Mouse (Mus musculus): Measurements from ENCODE around the gene Mrps10. TPM values are rescaled to one million over a fixed set of nuclear protein-coding genes. Genes with fewer than 3 reads are reported as not detected.

The Mrps10 gene
- polyA plus RNA-seq, 1 experiment = 18.8 TPM

GRCm38 (mm10) chr17:47373991-47374390, 5.3 kb downstream of the Mrps10 start:
- 0 out of 2 replicates have a peak, but pooled peaks cover 2% of the 10 kb centered on the region for H3K4me1 ChIP-seq (ENCODE audit: control insufficient read depth, insufficient read depth, low read length)
- no peak overlapping the region for H3K4me3 ChIP-seq (replicated peaks; ENCODE audit: extremely low read depth, low read depth, low read length)
- DNase-seq = no peak
- no peak for TF ChIP-seq CTCF (IDR thresholded peaks at IDR 0.05; ENCODE audit: insufficient read depth, low read length)
- TF ChIP-seq POLR2A (IDR thresholded peaks at IDR 0.05; ENCODE audit: borderline replicate concordance, extremely low read depth, low read depth, low read length) = no peak
- 89% methylated on average over 6 of the region's 6 CpGs for WGBS

DNA sequence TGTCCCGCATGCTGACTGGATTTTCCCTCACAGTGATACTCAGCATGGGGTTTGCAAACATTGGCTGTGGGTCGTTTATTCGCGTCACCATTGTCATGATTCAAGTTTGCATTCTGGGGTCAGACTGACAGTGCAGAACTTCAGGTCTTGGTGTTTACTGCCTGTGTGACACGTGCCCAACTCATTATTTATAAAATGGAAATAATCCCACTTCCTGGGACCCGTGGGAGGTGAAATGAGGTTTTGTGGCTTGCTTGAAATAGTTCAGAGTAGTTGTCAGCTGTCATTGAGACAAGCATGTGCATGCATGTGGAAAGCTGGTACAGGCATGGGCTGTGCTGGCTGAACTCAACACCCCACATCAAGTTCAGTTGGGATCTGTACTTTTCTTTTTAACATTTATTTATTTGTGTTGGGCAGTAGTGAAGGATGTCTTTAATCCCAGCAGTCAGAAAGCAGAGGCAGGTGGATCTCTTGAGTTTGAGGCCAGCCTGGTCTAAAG, 8.1 kb downstream of the Mrps10 start:
- Histone ChIP-seq H3K4me3 (replicated peaks; ENCODE audit: extremely low read depth, low read depth, low read length) (no peak overlapping the region), H3K4me1 (ENCODE audit: control insufficient read depth, insufficient read depth, low read length) (no peaks in the 10 kb centered on the region)
- 76% methylated on average over 6 of the region's 6 CpGs for WGBS
- no peak for DNase-seq
- TF ChIP-seq POLR2A (IDR thresholded peaks at IDR 0.05; ENCODE audit: borderline replicate concordance, extremely low read depth, low read depth, low read length) (no peak), CTCF (IDR thresholded peaks at IDR 0.05; ENCODE audit: insufficient read depth, low read length) (no peak)

- no peak for DNase-seq
- WGBS = 81% methylated on average over 15 of the region's 15 CpGs
- H3K4me1 ChIP-seq (ENCODE audit: control insufficient read depth, insufficient read depth, low read length) = no peaks in the 10 kb centered on the region
- no peak for TF ChIP-seq POLR2A (IDR thresholded peaks at IDR 0.05; ENCODE audit: borderline replicate concordance, extremely low read depth, low read depth, low read length)
- TF ChIP-seq CTCF (IDR thresholded peaks at IDR 0.05; ENCODE audit: insufficient read depth, low read length) = no peak
- no peak overlapping the region for H3K4me3 ChIP-seq (replicated peaks; ENCODE audit: extremely low read depth, low read depth, low read length)
Measured at GRCm38 (mm10) chr17:47378133-47378532, 9.4 kb downstream of the Mrps10 start.

DNA sequence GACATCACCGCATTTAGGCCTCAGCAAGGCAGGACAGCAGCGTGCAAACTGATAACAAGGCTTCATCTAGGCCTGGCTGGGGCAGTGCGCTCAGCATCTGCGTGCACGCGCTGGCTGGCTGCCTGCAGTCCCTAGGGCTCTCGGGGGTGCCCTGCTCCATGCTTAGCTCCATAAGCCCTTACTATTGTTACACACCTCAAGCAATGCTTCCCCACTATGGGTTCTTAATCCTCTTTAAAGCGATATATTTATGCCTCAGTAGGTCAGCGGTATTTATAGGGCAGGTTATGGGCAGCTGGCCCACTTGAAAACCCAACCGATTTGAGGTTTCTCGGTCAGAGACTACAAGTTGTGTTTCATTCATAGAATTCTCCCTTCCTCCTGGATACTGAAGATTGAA, 13.2 kb downstream of the Mrps10 start:
- H3K4me3 ChIP-seq (replicated peaks; ENCODE audit: extremely low read depth, low read depth, low read length) = no peak overlapping the region
- WGBS = 85% methylated on average over 11 of the region's 11 CpGs
- DNase-seq = no peak
- TF ChIP-seq CTCF (IDR thresholded peaks at IDR 0.05; ENCODE audit: insufficient read depth, low read length) = no peak
- TF ChIP-seq POLR2A (IDR thresholded peaks at IDR 0.05; ENCODE audit: borderline replicate concordance, extremely low read depth, low read depth, low read length) = no peak
- H3K4me1 ChIP-seq (ENCODE audit: control insufficient read depth, insufficient read depth, low read length) = no peaks in the 10 kb centered on the region

DNA sequence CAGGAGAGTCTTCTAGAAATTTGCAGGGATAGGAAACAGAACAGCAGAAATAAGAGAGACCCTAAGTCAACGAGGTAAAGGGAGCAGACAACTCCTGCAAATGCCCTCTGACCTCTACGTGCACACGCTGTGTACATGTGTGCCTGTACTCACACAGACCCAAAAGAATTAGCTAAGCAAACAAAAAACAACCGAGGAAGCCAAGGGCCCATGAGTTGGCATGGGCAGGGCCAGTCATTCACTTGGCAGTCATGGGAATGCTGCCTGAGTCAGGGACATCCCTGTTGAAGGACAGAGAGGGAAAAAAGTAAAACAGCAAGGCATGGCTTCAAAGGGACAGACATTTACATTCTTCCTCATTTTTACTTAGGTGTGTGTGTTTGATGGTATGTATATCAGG, 14.6 kb downstream of the Mrps10 start:
- DNase-seq = no peak
- H3K4me1 ChIP-seq (ENCODE audit: control insufficient read depth, insufficient read depth, low read length) = no peaks in the 10 kb centered on the region
- TF ChIP-seq POLR2A (IDR thresholded peaks at IDR 0.05; ENCODE audit: borderline replicate concordance, extremely low read depth, low read depth, low read length) (no peak), CTCF (IDR thresholded peaks at IDR 0.05; ENCODE audit: insufficient read depth, low read length) (no peak)
- WGBS = 75% methylated on average over 4 of the region's 4 CpGs
- H3K4me3 ChIP-seq (replicated peaks; ENCODE audit: extremely low read depth, low read depth, low read length) = no peak overlapping the region

DNA sequence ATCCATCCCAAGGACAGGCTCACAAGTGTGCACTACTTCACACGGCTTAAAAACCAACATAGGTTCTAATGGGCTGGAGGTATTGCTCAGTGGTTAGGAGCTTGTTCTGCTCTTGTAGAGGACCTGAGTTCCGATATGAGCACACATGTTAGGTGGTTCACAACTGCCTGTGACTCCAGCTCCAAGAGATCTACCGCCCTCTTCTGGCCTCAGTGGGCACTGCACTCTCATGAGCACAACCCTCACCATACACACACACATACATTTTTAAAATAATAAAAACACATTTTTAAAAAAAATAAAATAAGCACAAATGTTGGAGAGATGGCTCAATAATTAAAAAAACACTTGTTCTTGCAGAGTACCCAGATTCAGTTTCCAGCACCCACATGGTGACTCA, 15.4 kb downstream of the Mrps10 start:
- DNase-seq = no peak
- Histone ChIP-seq H3K4me1 (ENCODE audit: control insufficient read depth, insufficient read depth, low read length) (no peaks in the 10 kb centered on the region), H3K4me3 (replicated peaks; ENCODE audit: extremely low read depth, low read depth, low read length) (no peak overlapping the region)
- 93% methylated on average over 3 of the region's 3 CpGs for WGBS
- no peak for TF ChIP-seq POLR2A (IDR thresholded peaks at IDR 0.05; ENCODE audit: borderline replicate concordance, extremely low read depth, low read depth, low read length)
- no peak for TF ChIP-seq CTCF (IDR thresholded peaks at IDR 0.05; ENCODE audit: insufficient read depth, low read length)

- DNase-seq = no peak
- TF ChIP-seq POLR2A (IDR thresholded peaks at IDR 0.05; ENCODE audit: borderline replicate concordance, extremely low read depth, low read depth, low read length) (no peak), CTCF (IDR thresholded peaks at IDR 0.05; ENCODE audit: insufficient read depth, low read length) (no peak)
- no peaks in the 10 kb centered on the region for H3K4me1 ChIP-seq (ENCODE audit: control insufficient read depth, insufficient read depth, low read length)
- 35% methylated on average over 10 of the region's 10 CpGs for WGBS
- no peak within 1 kb of the TSS for H3K4me3 ChIP-seq (replicated peaks; ENCODE audit: extremely low read depth, low read depth, low read length)
Measured at GRCm38 (mm10) chr17:47385145-47385544, 16.5 kb downstream of the Mrps10 start, which contains the start of gene Guca1b. Gene Guca1b, plus strand, starts transcription at chr17:47385393.

GRCm38 (mm10) chr17:47386649-47387048, 18.0 kb downstream of the Mrps10 start:
- peak; percentile 51 for DNase-seq
- 57% methylated on average over 4 of the region's 4 CpGs for WGBS
- H3K4me3 ChIP-seq (replicated peaks; ENCODE audit: extremely low read depth, low read depth, low read length) = no peak overlapping the region
- peak; percentile 81 for TF ChIP-seq CTCF (IDR thresholded peaks at IDR 0.05; ENCODE audit: insufficient read depth, low read length)
- no peak for TF ChIP-seq POLR2A (IDR thresholded peaks at IDR 0.05; ENCODE audit: borderline replicate concordance, extremely low read depth, low read depth, low read length)
- H3K4me1 ChIP-seq (ENCODE audit: control insufficient read depth, insufficient read depth, low read length) = no peaks in the 10 kb centered on the region

- TF ChIP-seq POLR2A (IDR thresholded peaks at IDR 0.05; ENCODE audit: borderline replicate concordance, extremely low read depth, low read depth, low read length) = no peak
- TF ChIP-seq CTCF (IDR thresholded peaks at IDR 0.05; ENCODE audit: insufficient read depth, low read length) = no peak
- Histone ChIP-seq H3K4me1 (ENCODE audit: control insufficient read depth, insufficient read depth, low read length) (peaks cover 2% of the 10 kb centered on the region; the same call in 1 of the 2 replicates), H3K4me3 (replicated peaks; ENCODE audit: extremely low read depth, low read depth, low read length) (peak overlapping the region; percentile 31)
- WGBS = 10% methylated on average over 24 of the region's 24 CpGs
- peak; percentile 7 for DNase-seq
Measured at GRCm38 (mm10) chr17:47394223-47394869, 25.7 kb downstream of the Mrps10 start.

DNA sequence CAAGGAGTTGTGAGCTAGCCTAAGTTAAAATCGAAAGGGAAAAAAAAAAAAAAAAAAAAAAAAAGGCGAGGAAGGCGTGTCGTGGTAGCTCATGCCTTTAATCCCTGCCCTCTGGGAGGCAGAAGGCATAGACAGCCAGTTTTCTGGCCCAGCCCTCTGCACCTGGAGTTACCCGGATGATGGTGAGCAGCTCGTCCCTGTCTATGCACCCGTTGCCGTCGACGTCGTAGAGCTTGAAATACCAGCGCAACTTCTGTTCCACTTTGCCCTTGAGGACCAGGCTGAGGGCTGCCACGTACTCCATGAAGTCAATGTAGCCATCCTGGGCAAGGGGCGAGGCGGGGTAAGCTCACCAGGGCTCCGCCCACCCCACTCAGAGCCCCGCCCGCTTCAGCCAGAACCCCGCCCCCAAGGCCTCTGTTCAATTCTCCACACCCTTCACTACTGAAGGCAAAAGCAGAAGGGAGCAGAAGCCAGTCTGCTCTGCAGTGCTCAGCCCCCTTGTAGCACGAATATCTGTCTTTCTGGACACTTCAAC, 26.8 kb downstream of the Mrps10 start:
- WGBS = 2% methylated on average over 20 of the region's 20 CpGs
- H3K4me3 ChIP-seq (replicated peaks; ENCODE audit: extremely low read depth, low read depth, low read length) = peak overlapping the region; percentile 73
- TF ChIP-seq POLR2A (IDR thresholded peaks at IDR 0.05; ENCODE audit: borderline replicate concordance, extremely low read depth, low read depth, low read length) (peak; percentile 13; the same call in 1 of the 2 replicates), CTCF (IDR thresholded peaks at IDR 0.05; ENCODE audit: insufficient read depth, low read length) (no peak)
- peak; percentile 60 for DNase-seq
- peaks cover 2% of the 10 kb centered on the region; the same call in 1 of the 2 replicates for H3K4me1 ChIP-seq (ENCODE audit: control insufficient read depth, insufficient read depth, low read length)
